Comparison of ENCODE assay signal across 8 mouse cellular contexts in the genomic region with DNA sequence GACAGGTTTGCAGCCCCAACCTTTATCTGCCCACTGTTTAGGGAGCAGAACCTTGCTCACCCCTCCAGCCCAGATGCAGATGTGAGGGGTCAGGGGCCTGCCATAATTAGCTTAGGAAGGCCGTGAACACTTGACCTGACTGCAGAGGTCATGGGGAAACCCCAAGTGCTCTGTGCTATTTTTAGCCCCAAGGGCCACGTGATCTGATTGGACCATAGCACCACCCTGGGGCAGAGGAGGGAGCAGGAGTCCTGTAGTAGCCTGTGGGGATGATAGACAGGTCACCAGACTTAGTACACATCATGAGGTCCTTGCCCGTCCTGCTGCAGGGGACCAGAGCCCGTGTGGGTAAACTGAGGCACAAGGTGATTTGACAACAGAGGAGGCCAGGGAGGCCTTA.
A peak's percentile ranks its signal among the peaks of the same experiment; 100 is the strongest.
DNase-seq lines count a peak whose midpoint lies in the region; ATAC-seq and TF ChIP-seq lines count a peak whose summit lies in the region.

No protein-coding gene starts in this region.

- H3K27ac ChIP-seq in neural tube, embryonic 12.5 days, result no peak overlapping the region
- peak overlapping the region; percentile 68; the same call in 1 of the 2 replicates for H3K27ac ChIP-seq in kidney, postnatal 0 days
- peak overlapping the region; percentile 44; the same call in 1 of the 2 replicates for H3K27ac ChIP-seq in stomach, embryonic 14.5 days (ENCODE audit: low read length)

- no peak for TF ChIP-seq CTCF in kidney, postnatal 0 days (IDR thresholded peaks at IDR 0.05; ENCODE audit: low read depth)

- H3K4me3 ChIP-seq in neural tube, embryonic 12.5 days, result no peak overlapping the region
- H3K4me3 ChIP-seq in kidney, postnatal 0 days (replicated peaks; ENCODE audit: low read depth, low read length), result no peak overlapping the region
- H3K4me3 ChIP-seq in stomach, embryonic 14.5 days (ENCODE audit: low read depth, low read length), result no peak overlapping the region

- WGBS in neural tube, embryonic 12.5 days, result 43% methylated on average over 4 of the region's 4 CpGs
- 50% methylated on average over 4 of the region's 4 CpGs for WGBS in kidney, postnatal 0 days
- WGBS in stomach, embryonic 14.5 days, result 63% methylated on average over 4 of the region's 4 CpGs

- H3K36me3 ChIP-seq in neural tube, embryonic 12.5 days, result no peaks in the 10 kb centered on the region
- H3K36me3 ChIP-seq in kidney, postnatal 0 days (ENCODE audit: insufficient read depth, low read length), result no peaks in the 10 kb centered on the region
- no peaks in the 10 kb centered on the region for H3K36me3 ChIP-seq in stomach, embryonic 14.5 days (ENCODE audit: control insufficient read depth, insufficient read depth, low read length)

- no peak overlapping the region for H3K9ac ChIP-seq in neural tube, embryonic 12.5 days
- no peak overlapping the region for H3K9ac ChIP-seq in kidney, postnatal 0 days (ENCODE audit: low read depth, low read length)
- no peak overlapping the region for H3K9ac ChIP-seq in stomach, embryonic 14.5 days (replicated peaks; ENCODE audit: low read depth, low read length)

- no peaks in the 10 kb centered on the region for H3K27me3 ChIP-seq in neural tube, embryonic 12.5 days (replicated peaks)
- H3K27me3 ChIP-seq in kidney, postnatal 0 days (ENCODE audit: insufficient read depth, low read length), result no peaks in the 10 kb centered on the region
- H3K27me3 ChIP-seq in stomach, embryonic 14.5 days (ENCODE audit: control insufficient read depth, insufficient read depth, low read length), result no peaks in the 10 kb centered on the region

- peak; percentile 47 for DNase-seq in embryo, embryonic 9.5 days (ENCODE audit: extremely low spot score)
- no peak for DNase-seq in embryo, embryonic 10.5 days (ENCODE audit: low spot score)
- no peak for DNase-seq in neural tube, embryonic 10.5 days (ENCODE audit: extremely low spot score, low spot score)
- no peak for DNase-seq in kidney, postnatal 0 days (ENCODE audit: low spot score)
- DNase-seq in spleen, adult 18-20 months, result no peak
- DNase-seq in layer of hippocampus, adult 8-10 months (ENCODE audit: low spot score in 2 of 2), result no peak

- peaks cover 40% of the 10 kb centered on the region for H3K4me1 ChIP-seq in neural tube, embryonic 12.5 days
- H3K4me1 ChIP-seq in kidney, postnatal 0 days (replicated peaks; ENCODE audit: insufficient read depth, low read length), result peaks cover 14% of the 10 kb centered on the region
- H3K4me1 ChIP-seq in stomach, embryonic 14.5 days (ENCODE audit: control insufficient read depth, insufficient read depth, low read length), result peaks cover 14% of the 10 kb centered on the region

- peak overlapping the region; percentile 26 for H3K4me2 ChIP-seq in neural tube, embryonic 12.5 days (replicated peaks)
- no peak overlapping the region for H3K4me2 ChIP-seq in kidney, postnatal 0 days (ENCODE audit: low read length)
- no peak overlapping the region for H3K4me2 ChIP-seq in stomach, embryonic 14.5 days (replicated peaks; ENCODE audit: low read depth, low read length)

- ATAC-seq in neural tube, embryonic 12.5 days (ENCODE audit: low FRiP score, low read depth), result no peak
- no peak for ATAC-seq in kidney, postnatal 0 days (replicated peaks; ENCODE audit: low FRiP score, low read depth)
- no peak for ATAC-seq in stomach, embryonic 14.5 days (ENCODE audit: insufficient number of reproducible peaks, insufficient read depth, low FRiP score, low read depth)

- no peaks in the 10 kb centered on the region for H3K9me3 ChIP-seq in neural tube, embryonic 12.5 days
- no peaks in the 10 kb centered on the region for H3K9me3 ChIP-seq in kidney, postnatal 0 days (replicated peaks; ENCODE audit: low read length)
- no peaks in the 10 kb centered on the region for H3K9me3 ChIP-seq in stomach, embryonic 14.5 days (ENCODE audit: control insufficient read depth, low read depth, low read length)
